Mouse (Mus musculus) inflammation-experienced regulatory T-cells, adult 6 months (primary cell): ENCODE data around the gene Srsf12. TPM values are rescaled to one million over a fixed set of nuclear protein-coding genes. Genes with fewer than 3 reads are reported as not detected.

ENCODE experiments used
- ATAC-seq: one replicate; pipeline ENCODE4 v1.8.0; 2017
- polyA plus RNA-seq, 3 experiments: library from polyadenylated mRNA; unstranded; fragments of 100-300 nt; shearing (Covaris generic); gene quantifications; one replicate each; pipeline ENCODE4 v1.2.1; 2017

Srsf12 gene
- polyA plus RNA-seq, 3 experiments from 2014 or later, result 1.4 to 4.2 (median 3.5) TPM

DNA sequence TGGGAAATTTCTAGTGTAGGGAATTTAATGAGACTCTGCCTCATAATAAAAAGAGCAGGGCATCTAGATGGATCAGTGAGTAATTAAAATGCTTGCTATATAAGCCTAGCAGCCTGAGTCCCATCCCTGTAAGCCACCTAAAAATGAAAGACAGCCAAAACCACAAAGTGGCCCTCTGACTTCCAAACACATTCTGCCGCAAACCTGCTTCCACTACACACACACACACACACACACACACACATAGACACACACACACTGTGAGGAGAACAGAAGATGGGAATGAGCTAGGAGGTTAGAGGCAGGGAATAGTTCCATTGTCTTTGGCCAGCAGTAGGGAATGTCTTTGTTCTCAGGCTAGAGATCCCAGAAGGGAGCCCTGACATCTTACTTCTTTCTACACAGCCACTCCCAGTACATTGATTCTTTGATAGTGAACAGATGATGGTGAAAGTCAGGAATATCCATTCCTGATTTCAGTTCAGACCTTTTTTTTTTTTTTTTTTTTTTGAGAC lies 41.0 kb downstream of the Srsf12 start:
- no peak for ATAC-seq

DNA sequence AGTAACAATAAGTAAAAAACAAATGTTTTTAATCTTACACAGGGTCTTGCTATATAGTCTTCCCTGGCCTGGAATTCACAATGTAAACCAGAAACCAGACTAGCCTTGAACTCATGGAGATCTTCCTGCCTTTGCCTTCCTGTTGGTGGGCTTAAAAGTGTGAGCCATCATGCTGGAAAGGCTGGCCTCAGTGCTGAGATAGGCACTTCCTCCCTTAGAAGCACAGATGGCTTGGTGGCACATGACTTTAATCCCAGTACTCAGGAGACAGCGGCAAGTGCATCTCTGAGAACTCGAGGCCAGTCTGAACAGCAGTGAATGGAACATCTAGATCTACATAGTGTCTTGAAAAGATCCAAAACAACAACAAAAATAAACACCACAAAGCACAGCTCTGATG lies 42.1 kb downstream of the Srsf12 start:
- no peak for ATAC-seq

DNA sequence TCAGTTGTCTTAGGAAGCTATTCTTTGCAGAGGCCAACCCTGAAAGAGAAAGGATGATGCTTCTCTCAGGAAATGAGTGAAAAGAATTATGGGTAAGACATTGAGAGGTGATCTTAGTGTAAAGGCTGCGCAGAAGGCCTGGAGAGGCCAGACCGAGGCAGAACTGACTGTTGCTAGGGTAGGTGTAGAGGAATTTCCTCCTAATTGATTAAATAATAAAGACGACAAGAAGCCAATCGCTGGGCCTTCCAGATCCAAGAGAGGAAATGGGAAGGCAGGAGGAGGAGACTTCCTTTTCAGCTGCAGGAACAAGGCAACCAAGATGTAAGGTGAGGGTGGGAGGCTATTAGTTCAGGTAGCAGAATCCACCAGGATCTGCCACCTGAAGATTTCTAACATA lies 45.9 kb downstream of the Srsf12 start:
- peak; percentile 49 for ATAC-seq

GRCm38 (mm10) chr4:33257263-33257964 lies 48.6 kb downstream of the Srsf12 start:
- ATAC-seq, result no peak

DNA sequence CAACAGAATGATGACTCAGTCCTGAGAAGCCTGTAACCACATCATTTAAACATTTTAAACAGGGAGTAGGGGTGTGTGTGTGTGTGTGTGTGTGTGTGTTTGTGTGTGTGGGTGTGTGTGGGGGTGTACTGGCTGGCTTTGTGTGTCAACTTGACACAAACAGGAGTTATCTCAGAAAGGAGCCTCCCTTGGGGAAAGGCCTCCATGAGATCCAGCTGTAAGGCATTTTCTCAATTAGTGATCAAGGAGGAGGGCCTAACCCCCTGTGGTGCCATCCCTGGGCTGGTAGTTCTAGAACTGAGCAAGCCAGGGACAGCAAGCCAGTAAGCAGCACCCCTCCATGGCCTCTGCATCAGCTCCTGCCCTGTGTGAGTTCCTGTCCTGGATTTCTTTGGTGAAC lies 51.5 kb downstream of the Srsf12 start:
- no peak for ATAC-seq

DNA sequence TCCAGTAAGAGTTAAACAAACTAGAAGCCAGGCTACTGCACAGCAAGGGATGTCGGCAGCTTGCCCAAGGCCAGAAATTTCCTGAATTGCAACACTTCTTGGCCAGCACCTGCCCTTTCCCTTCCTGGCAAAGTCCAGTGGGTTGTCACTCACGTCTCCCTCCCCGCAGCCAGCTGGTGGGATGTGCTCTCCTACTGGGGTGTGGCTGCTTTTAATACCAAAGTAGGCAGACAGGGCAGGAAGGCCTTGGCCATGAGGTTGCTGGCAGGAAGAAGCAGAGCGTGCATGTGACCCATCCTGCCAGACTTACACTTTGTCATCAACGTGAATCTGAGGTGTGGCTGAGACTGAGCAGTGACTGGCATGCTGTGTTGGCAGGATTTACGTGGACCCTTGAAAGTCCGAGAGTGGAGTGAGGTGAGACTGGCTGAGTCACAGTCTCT lies 52.5 kb downstream of the Srsf12 start:
- peak; percentile 94 for ATAC-seq

DNA sequence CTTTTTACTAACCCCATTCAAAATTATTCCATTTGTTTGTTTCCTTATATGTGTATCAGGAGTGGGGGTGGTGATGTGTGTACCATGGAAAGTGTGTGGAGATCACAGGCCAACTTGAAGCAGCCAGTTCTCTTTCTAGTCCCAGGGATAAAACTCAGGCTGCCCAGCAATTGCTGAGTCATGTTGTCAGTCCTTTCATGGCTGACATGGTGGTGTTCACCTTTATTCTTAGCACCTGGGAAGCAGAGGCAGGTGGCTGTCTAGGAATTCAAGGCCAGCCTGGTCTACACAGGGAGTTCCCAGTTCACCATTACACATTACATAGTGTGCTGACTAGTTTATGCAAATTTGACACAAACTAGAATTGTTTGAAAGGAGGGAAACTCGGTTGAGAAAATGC lies 54.1 kb downstream of the Srsf12 start:
- ATAC-seq, result no peak

DNA sequence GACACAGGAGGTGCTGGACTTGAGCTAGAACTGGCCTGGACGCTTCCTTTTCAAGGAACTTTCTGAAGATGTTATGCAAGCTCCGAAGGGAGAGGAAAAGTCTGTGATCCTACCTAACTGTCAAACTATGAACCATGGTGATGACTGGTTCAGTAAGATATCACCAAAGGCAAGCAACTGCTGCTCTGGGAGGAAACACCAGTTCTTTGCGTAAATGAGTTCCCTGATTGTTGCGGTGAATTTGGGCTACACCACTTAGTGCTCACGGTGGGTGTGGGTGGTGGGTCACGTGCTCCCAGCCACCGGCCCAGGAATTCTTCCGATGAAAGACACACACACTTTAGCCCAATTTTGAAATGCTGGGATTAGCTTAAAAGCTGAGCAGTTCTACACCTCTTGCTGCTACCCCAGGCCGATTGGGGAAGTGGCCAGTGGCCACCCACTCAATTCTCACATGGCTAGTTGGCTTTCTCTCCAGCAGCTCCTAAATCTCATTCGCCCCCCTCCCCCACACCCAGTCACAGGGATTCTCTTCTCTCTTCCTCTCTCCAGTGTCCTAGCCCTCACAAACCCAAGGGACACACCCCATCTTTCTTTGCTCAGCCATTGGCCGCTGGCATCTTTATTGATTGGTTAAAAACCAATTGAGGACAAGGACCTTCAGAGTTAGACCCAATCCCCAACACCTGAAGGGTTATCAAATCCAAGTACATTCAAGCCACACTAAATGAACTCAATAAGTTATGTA lies 56.4 kb downstream of the Srsf12 start:
- no peak for ATAC-seq

DNA sequence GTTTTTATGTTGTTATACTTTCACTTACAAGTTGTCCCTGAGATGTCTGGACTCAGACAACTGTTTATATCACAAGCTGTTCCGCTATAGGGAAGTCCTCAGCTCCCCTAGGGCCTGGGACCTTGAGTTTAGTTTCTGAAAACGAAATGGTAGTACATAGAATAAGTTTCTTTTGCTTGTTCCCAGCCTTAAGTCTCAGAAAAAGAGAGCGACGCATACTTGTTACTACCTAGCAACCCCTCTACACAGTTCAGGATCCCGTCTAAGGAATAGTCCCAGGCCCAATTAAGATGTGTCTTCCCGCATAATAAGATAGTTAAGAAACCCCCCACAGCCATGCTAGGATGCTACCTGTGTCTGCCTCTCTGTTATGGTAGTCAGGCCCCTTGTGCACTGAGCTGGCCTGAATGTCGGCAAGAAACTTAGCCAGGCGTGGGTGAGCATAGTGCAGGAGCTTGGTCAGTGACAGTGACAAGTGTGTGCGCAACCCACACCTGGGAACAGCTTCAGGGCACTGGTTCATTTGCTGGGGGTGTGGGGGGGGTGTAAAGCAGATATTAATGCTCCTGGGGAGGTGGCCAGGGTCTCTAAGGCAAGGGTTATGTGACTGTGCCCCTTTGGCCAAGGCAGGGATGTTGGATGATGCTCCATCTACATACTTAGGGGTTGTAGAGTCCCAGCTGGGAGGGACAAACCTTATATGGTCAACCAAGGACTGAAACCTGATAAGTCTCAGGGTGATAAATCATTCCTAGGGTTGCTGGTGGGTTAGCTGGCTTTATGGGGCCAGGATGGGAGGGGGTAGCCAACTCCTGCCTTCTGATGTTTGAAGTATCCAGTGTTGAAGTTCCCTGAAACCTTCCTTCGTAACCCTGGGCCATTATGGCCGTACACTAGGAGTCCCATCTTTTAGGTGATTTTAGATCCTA lies 61.9 kb downstream of the Srsf12 start:
- ATAC-seq, result peak; percentile 16

- peak; percentile 75 for ATAC-seq
Measured at GRCm38 (mm10) chr4:33273437-33273836, 64.6 kb downstream of the Srsf12 start.

GRCm38 (mm10) chr4:33281891-33282685 lies 73.3 kb downstream of the Srsf12 start:
- no peak for ATAC-seq

Other genes starting within 250 kb of the Srsf12 start
- 1 to 10 TPM in 2 of 3 experiments, under 1 TPM in 1; 0.62 to 5.4 (median 4.2) TPM for gene Rragd, start 226.0 kb upstream of the Srsf12 start, polyA plus RNA-seq
- gene Ube2j1, start 177.6 kb upstream of the Srsf12 start, polyA plus RNA-seq, result 10 to 100 TPM; 33.3 to 58.4 (median 41.7) TPM
- 10 to 100 TPM in 2 of 3 experiments, under 1 TPM in 1; 0.35 to 12.9 (median 12.9) TPM for gene Gabrr2, start 146.0 kb upstream of the Srsf12 start, polyA plus RNA-seq
- not detected for gene Gabrr1, start 76.5 kb upstream of the Srsf12 start, polyA plus RNA-seq
- gene Pm20d2, start 19.3 kb upstream of the Srsf12 start, polyA plus RNA-seq, result not detected
- gene Pnrc1, start 81.2 kb downstream of the Srsf12 start, polyA plus RNA-seq, result 10 to 100 TPM; 55.0 to 86.9 (median 86.3) TPM
- gene Rngtt, start 101.3 kb downstream of the Srsf12 start, polyA plus RNA-seq, result 10 to 100 TPM; 59.7 to 63.1 (median 61.0) TPM